Mouse (Mus musculus): ENCODE measurements around the gene A430078G23Rik. TPM values are rescaled to one million over a fixed set of nuclear protein-coding genes. Genes with fewer than 3 reads are reported as not detected.
"Not testable (repeated sequence)": the region's sequence is repeated elsewhere in the genome, so short reads cannot be mapped to it uniquely, and the experiment has no call there.

The A430078G23Rik gene
- polyA plus RNA-seq (2015; fragmentation: Nextera tagmentation; extraction: Ambion mirVana): 0.27 TPM in 1 of 2 replicates, not detected in the other

GRCm38 (mm10) chr8:3353189-3353810 lies at the start of gene A430078G23Rik:
Gene A430078G23Rik (plus strand): TSS chr8:3353415.
- Histone ChIP-seq H3K4me1 (replicated peaks; ENCODE audit: control insufficient read depth, insufficient read depth, low read length) (no peaks in the 10 kb centered on the region), H3K4me2 (ENCODE audit: low read length) (no peak within 1 kb of the TSS), H3K27ac (ENCODE audit: low read length) (no peak within 1 kb of the TSS), H3K9me3 (ENCODE audit: control insufficient read depth, low read length) (no peaks in the 10 kb centered on the region), H3K27me3 (replicated peaks; ENCODE audit: control insufficient read depth, insufficient read depth, low read length) (no peaks in the 10 kb centered on the region), H3K36me3 (ENCODE audit: control insufficient read depth, insufficient read depth) (no peaks in the 10 kb centered on the region), H3K4me3 (replicated peaks; ENCODE audit: low read length) (no peak within 1 kb of the TSS), H3K9ac (replicated peaks; ENCODE audit: low read depth, low read length) (no peak within 1 kb of the TSS)
- 82% methylated on average over 13 of the region's 13 CpGs for WGBS
- ATAC-seq: no peak

DNA sequence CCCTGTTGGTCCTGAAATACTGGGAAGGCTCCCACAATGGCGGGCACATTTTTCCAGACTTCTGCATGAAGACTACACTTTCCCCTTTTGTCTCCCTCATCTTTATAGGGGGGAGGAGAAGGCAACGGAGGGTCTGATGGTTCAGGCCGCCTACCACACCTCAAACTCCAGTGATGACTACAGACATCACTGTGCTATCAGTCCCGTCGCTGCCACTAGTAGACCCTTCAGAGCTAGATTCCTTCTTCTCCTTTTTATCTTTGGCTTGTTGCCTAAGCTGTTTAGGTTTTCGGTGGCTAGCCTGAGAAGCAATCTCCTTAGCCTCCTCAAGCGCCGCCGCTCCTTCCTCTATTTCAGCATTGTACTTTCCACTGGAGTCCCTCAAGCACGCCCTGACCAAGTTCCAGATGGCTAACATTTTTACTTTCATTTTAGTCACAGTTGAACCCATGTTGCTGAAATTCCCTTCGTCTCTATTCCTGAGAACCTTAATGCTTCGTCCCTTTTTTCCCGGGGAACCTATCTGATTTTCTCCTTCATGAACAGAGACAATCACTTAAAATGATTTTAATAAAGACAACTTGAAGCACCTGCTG lies 44.9 kb upstream of the A430078G23Rik start:
- not testable (repeated sequence) for H3K4me2 ChIP-seq (ENCODE audit: low read length); ATAC-seq; H3K4me1 ChIP-seq (replicated peaks; ENCODE audit: control insufficient read depth, insufficient read depth, low read length); H3K27ac ChIP-seq (ENCODE audit: low read length); H3K4me3 ChIP-seq (replicated peaks; ENCODE audit: low read length); H3K9me3 ChIP-seq (ENCODE audit: control insufficient read depth, low read length); H3K36me3 ChIP-seq (ENCODE audit: control insufficient read depth, insufficient read depth); H3K27me3 ChIP-seq (replicated peaks; ENCODE audit: control insufficient read depth, insufficient read depth, low read length); H3K9ac ChIP-seq (replicated peaks; ENCODE audit: low read depth, low read length)
- whole genome bisulfite sequencing: 93% methylated on average over 13 of the region's 13 CpGs

GRCm38 (mm10) chr8:3309636-3310035 lies 43.6 kb upstream of the A430078G23Rik start:
- no peaks in the 10 kb centered on the region for H3K27me3 ChIP-seq (replicated peaks; ENCODE audit: control insufficient read depth, insufficient read depth, low read length)
- no peak for ATAC-seq
- H3K9ac ChIP-seq (replicated peaks; ENCODE audit: low read depth, low read length): no peak overlapping the region
- no peaks in the 10 kb centered on the region for H3K4me1 ChIP-seq (replicated peaks; ENCODE audit: control insufficient read depth, insufficient read depth, low read length)
- no peak overlapping the region for H3K4me3 ChIP-seq (replicated peaks; ENCODE audit: low read length)
- 90% methylated on average over 11 of the region's 11 CpGs for WGBS
- H3K36me3 ChIP-seq (ENCODE audit: control insufficient read depth, insufficient read depth): no peaks in the 10 kb centered on the region
- no peak overlapping the region for H3K27ac ChIP-seq (ENCODE audit: low read length)
- no peak overlapping the region for H3K4me2 ChIP-seq (ENCODE audit: low read length)
- H3K9me3 ChIP-seq (ENCODE audit: control insufficient read depth, low read length): no peaks in the 10 kb centered on the region

DNA sequence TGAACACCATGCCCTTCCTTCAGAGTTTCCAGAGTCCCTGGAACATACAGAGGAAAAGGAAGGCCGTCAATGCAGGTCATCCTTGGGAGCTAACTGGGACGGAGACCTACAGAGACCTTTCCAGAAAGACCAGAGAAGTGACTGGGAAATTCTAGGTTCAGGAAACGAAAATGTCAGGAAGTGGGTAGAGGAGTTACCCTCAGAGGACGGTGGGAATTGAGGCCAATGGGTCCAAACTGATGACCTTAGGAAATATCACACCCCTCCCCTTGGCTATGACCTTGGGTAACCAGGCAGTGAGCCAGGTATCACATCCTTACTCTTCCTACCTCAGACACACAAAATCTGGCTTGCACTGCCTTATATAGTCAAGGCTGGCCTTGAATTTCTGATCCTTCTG lies 41.7 kb upstream of the A430078G23Rik start:
- Histone ChIP-seq H3K36me3 (ENCODE audit: control insufficient read depth, insufficient read depth) (no peaks in the 10 kb centered on the region), H3K27ac (ENCODE audit: low read length) (no peak overlapping the region)
- 75% methylated on average over 4 of the region's 4 CpGs for WGBS

GRCm38 (mm10) chr8:3313417-3313816 lies 39.8 kb upstream of the A430078G23Rik start:
- ATAC-seq; H3K27ac ChIP-seq (ENCODE audit: low read length); H3K4me1 ChIP-seq (replicated peaks; ENCODE audit: control insufficient read depth, insufficient read depth, low read length); H3K4me2 ChIP-seq (ENCODE audit: low read length); H3K36me3 ChIP-seq (ENCODE audit: control insufficient read depth, insufficient read depth); H3K9ac ChIP-seq (replicated peaks; ENCODE audit: low read depth, low read length); H3K4me3 ChIP-seq (replicated peaks; ENCODE audit: low read length); H3K27me3 ChIP-seq (replicated peaks; ENCODE audit: control insufficient read depth, insufficient read depth, low read length); H3K9me3 ChIP-seq (ENCODE audit: control insufficient read depth, low read length): not testable (repeated sequence)
- WGBS: 87% methylated on average over 1 of the region's 1 CpGs

More for the DNA sequence above, 41.7 kb upstream of the A430078G23Rik start:
- no peak for ATAC-seq
- H3K4me3 ChIP-seq (replicated peaks; ENCODE audit: low read length): no peak overlapping the region
- H3K9me3 ChIP-seq (ENCODE audit: control insufficient read depth, low read length): no peaks in the 10 kb centered on the region
- H3K9ac ChIP-seq (replicated peaks; ENCODE audit: low read depth, low read length): no peak overlapping the region
- H3K27me3 ChIP-seq (replicated peaks; ENCODE audit: control insufficient read depth, insufficient read depth, low read length): no peaks in the 10 kb centered on the region
- no peaks in the 10 kb centered on the region for H3K4me1 ChIP-seq (replicated peaks; ENCODE audit: control insufficient read depth, insufficient read depth, low read length)
- no peak overlapping the region for H3K4me2 ChIP-seq (ENCODE audit: low read length)

- 80% methylated on average over 3 of the region's 3 CpGs for WGBS
- H3K9ac ChIP-seq (replicated peaks; ENCODE audit: low read depth, low read length): no peak overlapping the region
These were observed 39.4 kb upstream of the A430078G23Rik start for GRCm38 (mm10) chr8:3313843-3314242.

DNA sequence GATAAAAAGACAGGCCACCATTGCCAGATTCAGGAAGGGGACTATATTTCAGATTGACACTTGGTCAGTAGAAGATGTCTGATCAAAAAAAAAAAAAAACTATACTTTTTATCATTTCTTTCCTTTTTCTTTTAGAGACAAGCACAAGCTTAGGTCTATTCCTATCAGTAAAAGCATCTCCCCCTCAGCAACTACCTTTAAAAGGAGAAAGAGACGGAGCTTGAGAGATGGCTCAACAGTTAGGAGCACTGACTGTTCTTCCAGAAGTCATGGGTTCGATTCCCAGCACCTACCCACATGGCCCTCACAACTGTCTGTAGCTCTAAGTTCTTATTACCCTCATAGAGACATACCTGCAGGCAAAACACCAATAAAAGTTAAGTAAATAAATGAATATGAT lies 38.9 kb upstream of the A430078G23Rik start:
- Histone ChIP-seq H3K36me3 (ENCODE audit: control insufficient read depth, insufficient read depth) (no peaks in the 10 kb centered on the region), H3K9ac (replicated peaks; ENCODE audit: low read depth, low read length) (no peak overlapping the region), H3K27ac (ENCODE audit: low read length) (no peak overlapping the region), H3K4me2 (ENCODE audit: low read length) (no peak overlapping the region), H3K9me3 (ENCODE audit: control insufficient read depth, low read length) (no peaks in the 10 kb centered on the region), H3K4me3 (replicated peaks; ENCODE audit: low read length) (no peak overlapping the region), H3K4me1 (replicated peaks; ENCODE audit: control insufficient read depth, insufficient read depth, low read length) (no peaks in the 10 kb centered on the region), H3K27me3 (replicated peaks; ENCODE audit: control insufficient read depth, insufficient read depth, low read length) (no peaks in the 10 kb centered on the region)
- ATAC-seq: no peak
- WGBS: 81% methylated on average over 2 of the region's 2 CpGs

More at GRCm38 (mm10) chr8:3313843-3314242, 39.4 kb upstream of the A430078G23Rik start:
- Histone ChIP-seq H3K27me3 (replicated peaks; ENCODE audit: control insufficient read depth, insufficient read depth, low read length) (no peaks in the 10 kb centered on the region), H3K4me2 (ENCODE audit: low read length) (no peak overlapping the region), H3K36me3 (ENCODE audit: control insufficient read depth, insufficient read depth) (no peaks in the 10 kb centered on the region), H3K4me3 (replicated peaks; ENCODE audit: low read length) (no peak overlapping the region), H3K9me3 (ENCODE audit: control insufficient read depth, low read length) (no peaks in the 10 kb centered on the region), H3K4me1 (replicated peaks; ENCODE audit: control insufficient read depth, insufficient read depth, low read length) (no peaks in the 10 kb centered on the region), H3K27ac (ENCODE audit: low read length) (no peak overlapping the region)
- ATAC-seq: no peak

- no peaks in the 10 kb centered on the region for H3K4me1 ChIP-seq (replicated peaks; ENCODE audit: control insufficient read depth, insufficient read depth, low read length)
- 93% methylated on average over 5 of the region's 5 CpGs for whole genome bisulfite sequencing
- no peaks in the 10 kb centered on the region for H3K36me3 ChIP-seq (ENCODE audit: control insufficient read depth, insufficient read depth)
- no peak overlapping the region for H3K4me2 ChIP-seq (ENCODE audit: low read length)
- no peak overlapping the region for H3K27ac ChIP-seq (ENCODE audit: low read length)
- H3K27me3 ChIP-seq (replicated peaks; ENCODE audit: control insufficient read depth, insufficient read depth, low read length): no peaks in the 10 kb centered on the region
- ATAC-seq: no peak
- no peaks in the 10 kb centered on the region for H3K9me3 ChIP-seq (ENCODE audit: control insufficient read depth, low read length)
- H3K4me3 ChIP-seq (replicated peaks; ENCODE audit: low read length): no peak overlapping the region
- no peak overlapping the region for H3K9ac ChIP-seq (replicated peaks; ENCODE audit: low read depth, low read length)
These were observed 36.6 kb upstream of the A430078G23Rik start for GRCm38 (mm10) chr8:3316585-3316984.

GRCm38 (mm10) chr8:3319267-3319666 lies 33.9 kb upstream of the A430078G23Rik start:
- ATAC-seq; H3K4me3 ChIP-seq (replicated peaks; ENCODE audit: low read length); H3K9ac ChIP-seq (replicated peaks; ENCODE audit: low read depth, low read length); H3K9me3 ChIP-seq (ENCODE audit: control insufficient read depth, low read length); H3K27ac ChIP-seq (ENCODE audit: low read length); H3K27me3 ChIP-seq (replicated peaks; ENCODE audit: control insufficient read depth, insufficient read depth, low read length); H3K4me1 ChIP-seq (replicated peaks; ENCODE audit: control insufficient read depth, insufficient read depth, low read length); H3K36me3 ChIP-seq (ENCODE audit: control insufficient read depth, insufficient read depth); H3K4me2 ChIP-seq (ENCODE audit: low read length): not testable (repeated sequence)
- WGBS: 96% methylated on average over 8 of the region's 11 CpGs

All from forebrain, embryonic 16.5 days (tissue).